Mouse (Mus musculus) stomach, embryonic 16.5 days (tissue): ENCODE data around the gene Nrk. TPM values are rescaled to one million over a fixed set of nuclear protein-coding genes. Genes with fewer than 3 reads are reported as not detected.

Source experiments
- ATAC-seq: fragments of 200-750 bp; cut with Nextera tagmentation; 2 replicates; pipeline ENCODE4 v1.8.0; 2017; ENCODE audit warnings: moderate number of reproducible peaks, moderate TSS enrichment; ENCODE audit not compliant: insufficient read depth, low FRiP score
- H3K27ac ChIP-seq: fragments of 300-500 bp; sonication (generic); 2 replicates; pipeline ENCODE4 v1.5.1; 2014; ENCODE audit warnings: low read length
- H3K27me3 ChIP-seq: fragments of 300-500 bp; sonication (generic); 2 replicates; pipeline ENCODE4 v1.6.1; 2014; ENCODE audit warnings: low read length, control low read depth, mixed read lengths; ENCODE audit not compliant: control insufficient read depth, insufficient read depth
- H3K36me3 ChIP-seq: fragments of 300-500 bp; sonication (generic); 2 replicates; pipeline ENCODE4 v1.6.1; 2014; ENCODE audit warnings: low read length; ENCODE audit not compliant: control insufficient read depth, insufficient read depth
- H3K4me1 ChIP-seq: fragments of 300-500 bp; sonication (generic); 2 replicates; pipeline ENCODE4 v1.6.1; 2014; ENCODE audit warnings: low read length, control low read depth, mixed read lengths; ENCODE audit not compliant: control insufficient read depth, insufficient read depth
- H3K4me2 ChIP-seq: fragments of 300-500 bp; sonication (generic); 2 replicates; pipeline ENCODE4 v1.6.1; 2014; ENCODE audit warnings: low read depth, low read length, mixed read lengths
- H3K4me3 ChIP-seq: fragments of 300-500 bp; sonication (generic); replicated peaks from 2 replicates; pipeline ENCODE4 v1.5.1; 2014; ENCODE audit warnings: mild to moderate bottlenecking, low read length
- H3K9ac ChIP-seq: fragments of 300-500 bp; sonication (generic); 2 replicates; pipeline ENCODE4 v1.6.1; 2014; ENCODE audit warnings: low read length
- H3K9me3 ChIP-seq: fragments of 300-500 bp; sonication (generic); replicated peaks from 2 replicates; pipeline ENCODE4 v1.6.1; 2016; ENCODE audit warnings: low read length, control low read depth; ENCODE audit not compliant: control insufficient read depth
- WGBS: fragments of 180-500 bp; shearing (Covaris S2); extraction: QIAGEN DNeasy Blood & Tissue Kit; methylation state at CpG from one replicate; pipeline ENCODE4 v1.1.7; 2014; 5-methylcytosine and 5-hydroxymethylcytosine counted together
- polyA plus RNA-seq: library from polyadenylated mRNA; unstranded; fragments of >200 nt; fragmentation: Nextera tagmentation; extraction: Ambion mirVana; gene quantifications from 2 replicates; pipeline ENCODE4 v1.2.1, GENCODE M21; 2015

The Nrk gene
- polyA plus RNA-seq, 1 experiment from 2014 or later, result 42.9 TPM

DNA sequence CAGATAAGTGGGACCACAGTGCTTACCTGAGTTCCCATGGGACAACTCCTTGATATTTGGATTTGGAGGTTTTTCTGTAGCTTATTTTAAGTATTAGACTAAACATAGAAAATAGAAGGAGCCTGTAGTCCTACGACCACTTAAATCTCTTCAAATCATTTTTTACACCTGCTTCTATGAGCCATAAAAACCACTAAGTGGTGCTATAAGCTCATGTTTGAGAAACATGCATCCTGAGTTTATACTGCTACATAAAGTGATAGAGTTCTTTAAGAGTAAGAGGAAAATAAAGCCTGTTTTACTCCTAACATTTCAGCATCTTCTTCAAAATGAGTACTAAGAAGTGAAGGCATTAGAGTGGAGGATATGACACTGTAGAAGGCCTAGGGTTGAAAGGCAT, 102.3 kb downstream of the Nrk start:
- no peaks in the 10 kb centered on the region for H3K9me3 ChIP-seq
- no peak overlapping the region for H3K27ac ChIP-seq
- no peaks in the 10 kb centered on the region for H3K36me3 ChIP-seq
- ATAC-seq, result no peak
- H3K4me3 ChIP-seq, result no peak overlapping the region
- no peaks in the 10 kb centered on the region for H3K4me1 ChIP-seq
- H3K27me3 ChIP-seq, result no peaks in the 10 kb centered on the region
- 44% methylated on average over 1 of the region's 1 CpGs for WGBS
- no peak overlapping the region for H3K4me2 ChIP-seq
- no peak overlapping the region for H3K9ac ChIP-seq

DNA sequence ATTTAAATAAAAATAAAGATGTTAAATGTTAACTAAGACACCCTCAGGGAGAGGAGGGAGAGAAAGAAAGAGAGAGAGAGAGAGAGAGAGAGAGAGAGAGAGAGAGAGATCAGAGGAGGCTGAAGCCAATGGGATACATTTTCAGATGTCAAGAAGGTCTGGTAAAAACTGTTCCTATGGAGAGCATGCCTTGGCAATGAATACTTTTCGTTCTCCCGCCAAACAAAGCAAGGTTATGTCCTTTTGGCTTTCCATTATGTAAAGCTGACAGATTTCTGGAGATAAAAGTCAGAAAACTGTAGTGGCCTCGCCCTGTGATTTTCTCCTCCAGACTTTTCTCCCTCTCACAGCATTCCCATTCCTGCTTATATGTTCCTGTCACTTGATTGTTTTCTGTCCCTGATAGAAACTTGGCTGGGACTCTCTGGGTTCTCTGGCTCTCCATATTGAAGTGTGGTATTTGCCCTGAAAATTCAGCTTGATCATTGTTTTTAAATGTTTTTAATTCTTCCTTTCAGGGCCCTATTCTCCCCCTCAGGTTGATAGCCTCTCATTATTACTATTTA, 112.4 kb downstream of the Nrk start:
- WGBS, result 35% methylated on average over 3 of the region's 3 CpGs
- ATAC-seq, result no peak
- H3K27me3 ChIP-seq, result no peaks in the 10 kb centered on the region

DNA sequence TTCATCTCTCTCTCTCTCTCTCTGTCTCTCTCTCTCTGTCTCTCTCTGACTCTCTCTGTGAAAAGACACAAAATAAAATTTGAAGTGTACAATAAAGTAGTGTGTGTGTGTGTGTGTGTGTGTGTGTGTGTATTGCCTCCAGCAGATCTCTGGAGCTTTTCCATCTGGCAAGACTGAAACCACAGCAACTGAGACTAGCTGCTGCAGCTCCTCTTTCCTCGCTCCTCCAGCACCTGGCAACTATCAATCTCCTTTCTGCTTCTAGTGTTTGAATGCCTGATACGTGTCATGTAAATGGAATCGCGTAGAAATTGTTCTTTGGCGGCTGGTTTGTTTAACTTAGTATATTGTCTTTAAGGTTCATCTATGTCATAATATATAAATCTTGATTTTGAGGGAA, 113.1 kb downstream of the Nrk start:
- Histone ChIP-seq H3K4me3 (no peak overlapping the region), H3K4me2 (no peak overlapping the region), H3K4me1 (no peaks in the 10 kb centered on the region; the same call in 1 of the 2 replicates), H3K27ac (no peak overlapping the region), H3K36me3 (no peaks in the 10 kb centered on the region), H3K9ac (no peak overlapping the region), H3K27me3 (no peaks in the 10 kb centered on the region), H3K9me3 (no peaks in the 10 kb centered on the region)
- 18% methylated on average over 5 of the region's 5 CpGs for WGBS
- ATAC-seq, result no peak

More for the DNA sequence above, 112.4 kb downstream of the Nrk start:
- H3K27ac ChIP-seq, result no peak overlapping the region
- no peaks in the 10 kb centered on the region; the same call in 1 of the 2 replicates for H3K4me1 ChIP-seq
- no peaks in the 10 kb centered on the region for H3K9me3 ChIP-seq
- no peaks in the 10 kb centered on the region for H3K36me3 ChIP-seq
- H3K4me2 ChIP-seq, result no peak overlapping the region
- no peak overlapping the region for H3K4me3 ChIP-seq
- no peak overlapping the region for H3K9ac ChIP-seq

DNA sequence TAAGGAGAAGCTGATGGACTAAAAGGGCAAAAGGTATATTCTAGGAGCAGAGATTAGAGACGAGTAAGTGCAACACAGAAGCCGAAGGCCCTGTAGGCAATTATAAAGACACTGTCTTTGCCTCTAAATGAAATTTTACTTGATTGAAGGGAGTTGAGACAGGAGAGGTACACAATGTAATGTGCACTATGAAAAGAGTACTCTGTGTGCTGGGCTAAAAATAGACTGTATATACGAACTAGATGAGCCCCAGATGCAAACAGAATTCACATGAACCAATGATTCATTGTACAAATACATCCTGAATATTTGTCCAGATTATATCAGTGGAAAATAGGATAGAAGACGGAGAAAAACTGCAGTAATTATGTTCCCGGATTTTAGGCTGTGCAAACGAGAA, 113.7 kb downstream of the Nrk start:
- H3K9me3 ChIP-seq, result no peaks in the 10 kb centered on the region
- no peaks in the 10 kb centered on the region; the same call in 1 of the 2 replicates for H3K4me1 ChIP-seq
- H3K4me3 ChIP-seq, result no peak overlapping the region
- WGBS, result 34% methylated on average over 6 of the region's 6 CpGs
- ATAC-seq, result peak; percentile 56; the same call in 1 of the 2 replicates
- H3K27me3 ChIP-seq, result no peaks in the 10 kb centered on the region
- no peak overlapping the region for H3K9ac ChIP-seq
- H3K27ac ChIP-seq, result peak overlapping the region; percentile 23; the same call in 1 of the 2 replicates
- H3K36me3 ChIP-seq, result no peaks in the 10 kb centered on the region
- no peak overlapping the region for H3K4me2 ChIP-seq

DNA sequence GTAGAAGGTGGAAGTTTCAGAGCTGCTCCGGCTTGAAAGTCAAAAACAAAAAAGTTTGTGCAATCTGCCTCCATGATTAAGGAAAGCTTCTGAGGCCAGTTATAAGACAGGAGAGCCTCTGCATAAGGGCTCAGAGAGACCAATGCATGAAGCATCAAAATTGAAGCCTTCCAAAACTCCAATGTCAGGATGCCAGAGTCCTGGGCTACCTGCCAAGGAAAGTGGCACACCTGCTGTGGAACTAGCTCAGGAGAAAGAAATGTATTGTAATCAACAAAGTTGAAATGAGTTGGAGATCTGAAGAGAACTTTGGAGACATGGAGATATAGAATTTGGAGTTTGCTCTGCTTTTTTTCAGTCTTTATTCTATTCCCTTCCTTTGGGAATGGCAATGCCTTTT, 123.4 kb downstream of the Nrk start:
- Histone ChIP-seq H3K4me1 (no peaks in the 10 kb centered on the region), H3K27me3 (no peaks in the 10 kb centered on the region), H3K36me3 (no peaks in the 10 kb centered on the region), H3K9me3 (no peaks in the 10 kb centered on the region), H3K4me2 (no peak overlapping the region), H3K4me3 (no peak overlapping the region), H3K9ac (no peak overlapping the region), H3K27ac (no peak overlapping the region)
- ATAC-seq, result no peak
- WGBS, result 96% methylated on average over 1 of the region's 1 CpGs

DNA sequence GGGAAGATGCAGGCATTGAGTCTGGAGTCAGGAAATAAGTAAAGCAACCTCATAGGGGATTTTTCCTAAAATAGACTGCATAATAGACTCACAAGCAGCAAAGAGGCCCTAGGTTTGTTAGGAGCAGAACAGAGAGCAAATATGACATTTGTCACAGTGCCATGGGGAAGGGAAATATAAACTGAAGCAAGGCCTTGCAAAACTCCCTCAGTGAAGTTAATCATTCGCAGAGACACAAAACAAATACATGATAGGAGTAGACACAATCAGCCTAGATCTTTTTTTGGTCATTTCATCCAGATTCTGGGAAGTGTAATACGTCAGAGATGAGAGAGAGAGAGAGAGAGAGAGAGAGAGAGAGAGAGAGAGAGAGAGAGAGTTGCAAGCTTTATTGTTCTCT, 125.1 kb downstream of the Nrk start:
- 30% methylated on average over 2 of the region's 2 CpGs for WGBS
- no peak overlapping the region for H3K27ac ChIP-seq
- H3K36me3 ChIP-seq, result no peaks in the 10 kb centered on the region
- H3K9me3 ChIP-seq, result no peaks in the 10 kb centered on the region
- H3K9ac ChIP-seq, result no peak overlapping the region
- ATAC-seq, result no peak
- no peak overlapping the region for H3K4me2 ChIP-seq
- no peaks in the 10 kb centered on the region for H3K27me3 ChIP-seq
- no peaks in the 10 kb centered on the region for H3K4me1 ChIP-seq
- no peak overlapping the region for H3K4me3 ChIP-seq

DNA sequence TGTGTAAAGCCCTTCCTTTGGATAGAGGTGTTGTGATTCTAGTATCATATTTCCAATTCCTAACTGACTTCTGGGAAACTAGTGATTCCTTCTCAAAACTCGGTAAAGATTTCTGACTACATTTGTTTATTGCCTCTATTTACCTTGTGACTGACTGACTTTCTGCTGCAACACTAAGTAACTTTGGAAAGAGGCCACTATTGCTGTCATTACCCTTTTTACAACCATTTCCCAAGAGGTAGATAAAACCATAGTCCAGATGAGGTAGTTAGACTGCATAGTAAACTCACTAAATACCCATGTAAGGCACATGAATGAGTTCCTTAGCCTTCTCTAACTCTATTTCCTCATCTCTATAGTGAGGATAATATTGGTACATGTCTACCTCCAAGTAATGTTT, 126.9 kb downstream of the Nrk start:
- H3K9me3 ChIP-seq, result no peaks in the 10 kb centered on the region
- no peaks in the 10 kb centered on the region for H3K4me1 ChIP-seq
- no peak overlapping the region for H3K4me2 ChIP-seq
- WGBS, result 84% methylated on average over 1 of the region's 1 CpGs
- no peaks in the 10 kb centered on the region for H3K36me3 ChIP-seq
- H3K9ac ChIP-seq, result no peak overlapping the region
- ATAC-seq, result no peak
- H3K4me3 ChIP-seq, result no peak overlapping the region
- no peaks in the 10 kb centered on the region for H3K27me3 ChIP-seq
- no peak overlapping the region for H3K27ac ChIP-seq

DNA sequence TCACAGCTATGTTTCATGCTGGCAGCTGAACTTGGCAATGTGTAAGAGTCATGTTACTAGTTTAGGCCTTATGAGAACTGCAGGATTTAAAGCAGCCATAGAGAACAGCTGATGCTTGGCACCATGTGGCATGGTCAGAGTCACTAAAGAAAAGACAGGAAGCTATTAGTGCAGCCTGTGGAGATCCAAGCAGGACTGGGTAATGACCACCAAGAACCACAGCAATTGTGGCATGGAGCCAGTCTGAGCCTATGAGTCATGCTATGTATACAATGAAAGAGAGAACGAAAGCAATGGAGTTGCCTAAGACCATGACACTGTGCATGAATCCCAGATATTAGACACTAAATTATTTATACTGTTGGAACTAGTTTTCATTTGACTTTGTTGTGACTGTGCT, 137.7 kb downstream of the Nrk start:
- ATAC-seq, result peak; percentile 73; the same call in 1 of the 2 replicates
- no peak overlapping the region for H3K27ac ChIP-seq
- no peaks in the 10 kb centered on the region for H3K27me3 ChIP-seq
- no peaks in the 10 kb centered on the region for H3K4me1 ChIP-seq
- H3K9ac ChIP-seq, result no peak overlapping the region
- no peaks in the 10 kb centered on the region for H3K9me3 ChIP-seq
- 31% methylated on average over 1 of the region's 1 CpGs for WGBS
- no peaks in the 10 kb centered on the region for H3K36me3 ChIP-seq
- H3K4me3 ChIP-seq, result no peak overlapping the region
- no peak overlapping the region for H3K4me2 ChIP-seq

DNA sequence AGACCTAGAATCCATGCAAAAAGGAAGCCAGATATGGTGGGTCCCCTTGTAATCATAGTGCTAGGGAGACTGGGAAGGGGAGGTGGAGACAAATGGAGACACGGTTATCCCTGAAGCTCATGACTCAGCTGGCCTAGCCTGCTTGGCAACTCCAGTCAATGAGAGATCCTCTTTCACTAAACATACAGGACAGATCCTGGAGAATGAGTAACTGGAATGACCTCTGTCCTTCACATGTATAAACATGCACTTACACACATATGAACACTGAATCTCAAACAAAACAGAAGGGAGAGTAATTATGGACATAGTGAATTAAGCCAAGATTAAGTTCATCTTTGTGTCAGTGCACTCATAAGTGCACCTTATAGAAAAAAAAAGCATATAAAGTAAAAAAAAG, 138.9 kb downstream of the Nrk start:
- no peaks in the 10 kb centered on the region for H3K4me1 ChIP-seq
- no peak for ATAC-seq

More for the DNA sequence above, 138.9 kb downstream of the Nrk start:
- 52% methylated on average over 1 of the region's 1 CpGs for WGBS
- no peaks in the 10 kb centered on the region for H3K36me3 ChIP-seq
- H3K27me3 ChIP-seq, result no peaks in the 10 kb centered on the region
- H3K4me2 ChIP-seq, result no peak overlapping the region
- no peak overlapping the region for H3K9ac ChIP-seq
- no peaks in the 10 kb centered on the region for H3K9me3 ChIP-seq
- no peak overlapping the region for H3K4me3 ChIP-seq
- no peak overlapping the region for H3K27ac ChIP-seq
